Mouse (Mus musculus): Measurements from ENCODE around the gene Rmi1.

DNA sequence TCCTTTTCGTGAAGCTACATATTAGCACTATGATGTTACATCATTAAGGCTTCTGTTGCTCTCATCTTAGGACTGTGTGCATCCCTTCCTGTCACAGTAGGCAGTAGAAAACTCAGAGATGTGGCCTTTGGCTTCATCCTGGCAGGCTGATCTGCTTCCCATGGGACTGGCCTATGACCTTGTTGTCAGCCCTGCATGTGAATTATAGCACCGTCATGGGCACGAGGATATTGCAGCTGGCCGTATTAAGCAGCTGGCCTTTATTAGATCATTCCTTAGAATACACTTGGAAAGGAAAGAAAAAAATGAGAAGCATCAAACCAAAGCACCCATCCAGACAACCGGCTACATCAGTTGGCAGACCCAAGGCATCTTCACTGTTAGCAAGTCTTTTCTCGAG lies 13.3 kb downstream of the Rmi1 start:
- no peak for TF ChIP-seq CEBPB (IDR thresholded peaks at IDR 0.05; ENCODE audit: insufficient read depth, poor library complexity, severe bottlenecking)
- TF ChIP-seq POLR2A (IDR thresholded peaks at IDR 0.05; ENCODE audit: insufficient read length, low read depth) = no peak
- peak in 2 of 3 experiments; percentile 51 to 73 for TF ChIP-seq MYOG (IDR thresholded peaks at IDR 0.05; ENCODE audit: control insufficient read depth in 1 of 3, insufficient read depth in 1 of 3, insufficient read length in 2 of 3, low read depth in 2 of 3)

Data from myocyte (in vitro differentiated cells).